Mouse (Mus musculus): ENCODE measurements around the gene Sp4. TPM values are rescaled to one million over a fixed set of nuclear protein-coding genes. Genes with fewer than 3 reads are reported as not detected.

Sp4 gene
- 1 to 10 TPM; 5.0 to 6.1 TPM for total RNA-seq (2021)
- long read RNA-seq, experiment 1, result 0 reads
- long read RNA-seq, experiment 2, result 0 reads

DNA sequence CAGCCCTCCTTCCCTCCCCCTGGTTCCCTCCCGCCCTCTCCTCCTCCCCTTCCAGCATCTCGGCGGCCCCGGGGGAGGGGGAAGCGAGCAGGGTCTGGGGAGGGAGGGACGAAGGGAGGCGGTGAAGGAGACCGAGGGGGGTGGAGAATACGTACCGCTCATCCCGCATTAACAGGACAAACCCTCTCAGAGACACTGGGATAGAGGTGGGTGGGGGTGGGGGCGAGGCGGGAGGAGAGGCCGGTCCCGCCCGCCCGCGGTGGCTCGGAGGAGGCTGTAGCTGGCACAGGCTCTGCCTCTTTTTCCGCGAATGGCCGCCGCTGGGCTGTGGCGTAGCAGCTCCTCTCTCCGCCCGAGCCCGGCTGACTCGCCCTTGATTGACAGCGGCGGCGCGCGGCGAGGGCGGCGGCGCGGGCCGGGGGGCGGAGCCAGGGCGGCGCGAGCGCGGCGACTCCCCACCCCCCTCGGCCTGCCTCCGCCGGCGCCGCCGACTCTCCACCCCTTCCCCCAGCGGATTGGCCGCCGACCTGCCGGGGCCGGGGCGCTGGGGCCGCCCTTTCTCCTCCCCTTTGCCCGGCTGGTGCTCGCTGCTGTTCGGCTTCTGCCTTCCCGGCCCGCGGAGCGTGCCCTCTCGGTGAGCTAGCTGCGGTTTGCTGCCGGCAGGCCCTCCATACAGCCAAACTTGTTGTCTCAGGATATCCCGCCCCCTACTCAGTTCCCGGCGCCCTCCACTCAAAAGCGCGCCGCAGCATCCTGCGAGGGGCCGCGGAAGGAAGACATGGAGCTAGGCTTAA lies at the start of gene Sp4:
Gene Sp4 (minus strand): TSS at position 369 of the 794 bp plus-strand sequence.
- DNase-seq (ENCODE audit: low spot score in 2 of 2), result peak; percentile 86

DNA sequence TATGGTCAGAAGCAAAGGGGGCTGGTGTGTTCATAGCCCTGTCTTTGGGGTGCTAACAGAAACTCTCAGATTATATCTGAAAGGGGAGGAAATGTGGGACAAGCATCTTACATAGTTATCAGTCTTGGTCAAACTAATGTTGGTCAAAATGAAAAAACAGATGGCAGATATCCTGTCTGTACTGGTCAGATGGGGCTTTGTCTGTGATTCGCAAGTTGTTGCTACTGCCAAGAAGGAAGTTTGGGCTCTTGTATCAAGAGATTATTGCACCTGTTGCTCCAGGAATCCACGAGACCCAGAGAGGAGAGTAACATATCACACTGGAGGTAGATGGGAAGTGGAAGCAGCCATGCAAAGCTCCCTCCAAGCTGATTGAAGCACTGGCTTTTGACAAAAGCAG lies 37.9 kb upstream of the Sp4 start:
- no peak for DNase-seq (ENCODE audit: low spot score in 2 of 2)

DNA sequence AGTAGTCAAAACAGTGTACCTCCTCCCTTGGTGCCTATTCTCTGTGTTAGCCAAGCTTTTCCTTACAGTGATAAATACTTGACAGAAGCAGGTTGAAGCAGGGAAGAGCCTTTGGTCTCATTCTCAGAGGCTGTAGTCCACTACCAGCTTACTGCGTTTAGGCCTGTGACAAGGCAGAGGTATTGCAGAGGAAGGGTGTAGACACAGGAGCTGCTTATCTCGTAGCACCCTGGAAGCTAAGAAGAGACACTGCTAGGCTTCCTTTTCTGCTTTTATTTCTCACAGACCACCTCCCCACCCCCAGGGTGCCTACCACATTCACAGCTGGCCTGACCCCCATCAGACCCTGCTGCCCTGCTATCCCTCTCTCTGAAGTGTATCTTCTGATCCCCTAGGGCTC lies 37.0 kb upstream of the Sp4 start:
- DNase-seq (ENCODE audit: low spot score in 2 of 2), result no peak

DNA sequence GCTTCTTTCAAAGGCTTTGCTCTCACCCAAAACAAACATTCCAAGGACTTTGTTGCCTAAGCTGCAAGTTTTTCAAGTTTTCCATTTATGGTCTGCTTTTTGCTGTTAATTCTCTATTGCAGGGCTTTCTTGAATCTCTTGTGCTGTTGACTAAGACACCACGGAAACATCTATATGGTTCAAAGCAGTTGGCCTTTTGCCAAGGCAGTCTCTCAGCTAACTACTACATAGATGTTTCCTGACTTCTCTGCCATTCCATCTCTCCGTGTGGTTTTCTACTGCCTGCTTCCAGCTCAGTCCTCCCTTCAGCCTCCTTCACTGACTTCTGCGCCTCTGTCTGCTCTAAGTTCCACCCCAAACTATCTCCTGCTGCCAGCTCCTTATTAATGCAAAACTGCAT lies 36.1 kb upstream of the Sp4 start:
- DNase-seq (ENCODE audit: low spot score in 2 of 2), result no peak

DNA sequence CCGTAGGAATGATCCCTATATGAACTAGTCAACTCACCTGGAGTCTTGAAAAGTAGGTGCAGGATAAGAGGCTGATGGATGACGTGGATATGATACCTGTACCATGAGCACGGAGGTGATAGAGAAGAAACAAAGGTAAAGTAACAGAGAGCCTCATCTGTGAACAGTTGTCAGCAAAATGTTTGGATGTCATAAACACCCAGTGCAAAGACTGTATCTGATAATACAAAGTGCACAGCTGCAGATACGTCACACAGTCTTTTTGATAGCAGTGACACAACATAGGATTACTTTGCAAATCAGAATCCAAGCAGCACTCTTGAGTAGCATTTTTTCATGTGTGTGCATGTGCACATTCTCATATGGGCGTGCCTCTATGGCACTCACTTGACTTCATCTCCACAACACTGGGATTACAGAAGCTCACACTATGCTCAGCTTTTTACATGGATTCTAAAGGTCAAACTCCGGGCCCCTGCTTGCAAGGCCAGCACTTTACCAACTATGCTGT lies 27.6 kb upstream of the Sp4 start:
- no peak for DNase-seq (ENCODE audit: low spot score in 2 of 2)

DNA sequence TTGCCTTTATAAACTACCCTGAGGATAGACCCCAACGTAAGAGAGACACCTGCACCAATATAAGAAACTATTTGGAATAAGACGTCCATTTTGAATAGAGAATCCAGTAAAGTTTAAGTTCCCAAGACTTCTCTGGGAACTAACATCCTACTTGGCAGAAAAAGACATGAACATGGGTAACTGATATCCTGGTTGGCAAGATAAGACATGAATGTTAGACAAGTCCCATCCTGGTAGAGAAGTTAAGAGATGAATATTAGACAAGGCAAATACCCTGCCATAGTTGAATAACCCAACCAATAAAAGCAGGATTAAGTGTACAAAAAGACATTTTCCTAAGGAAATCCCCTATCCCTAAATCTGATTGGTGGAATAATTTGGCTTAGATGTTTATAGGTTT lies 26.3 kb upstream of the Sp4 start:
- DNase-seq (ENCODE audit: low spot score in 2 of 2), result no peak

DNA sequence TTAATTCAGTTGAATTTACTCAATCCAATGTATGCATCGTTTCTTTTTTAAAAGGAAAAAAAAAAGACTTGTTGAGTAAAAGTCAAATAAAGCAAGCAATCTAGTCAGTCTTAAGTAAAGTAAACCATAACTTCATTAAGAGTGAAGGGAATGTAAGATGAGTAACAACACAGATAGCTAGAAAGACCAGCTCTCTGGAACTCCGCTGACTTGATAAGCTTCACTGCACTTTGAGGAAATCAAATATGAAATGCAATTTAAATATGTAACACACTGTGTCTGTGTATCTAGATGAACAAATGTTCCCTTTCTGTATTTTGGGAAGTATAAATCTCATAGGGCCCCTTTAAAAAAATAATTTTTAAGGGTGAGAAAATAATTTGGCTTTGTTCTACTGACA lies 24.9 kb upstream of the Sp4 start:
- no peak for DNase-seq (ENCODE audit: low spot score in 2 of 2)

DNA sequence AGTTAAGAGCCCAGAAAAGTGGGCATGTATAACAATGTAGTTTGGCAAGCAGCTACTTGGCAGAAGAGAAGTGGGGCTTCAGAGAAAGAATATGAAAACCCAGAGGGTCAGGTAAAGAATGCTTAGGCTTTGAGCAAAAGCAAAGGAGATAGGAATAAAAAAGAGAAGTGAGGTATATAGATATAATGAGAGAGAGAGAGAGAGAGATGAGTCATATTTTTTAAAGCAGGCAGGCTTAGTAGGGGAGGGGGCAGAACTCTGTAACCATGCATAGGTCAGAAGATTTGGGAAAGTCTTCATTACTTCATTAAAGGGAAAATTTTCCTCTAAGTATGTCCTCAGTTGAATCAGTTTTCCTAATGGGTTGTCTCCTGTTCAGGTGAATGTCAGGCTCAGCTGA lies 18.8 kb upstream of the Sp4 start:
- no peak for DNase-seq (ENCODE audit: low spot score in 2 of 2)

DNA sequence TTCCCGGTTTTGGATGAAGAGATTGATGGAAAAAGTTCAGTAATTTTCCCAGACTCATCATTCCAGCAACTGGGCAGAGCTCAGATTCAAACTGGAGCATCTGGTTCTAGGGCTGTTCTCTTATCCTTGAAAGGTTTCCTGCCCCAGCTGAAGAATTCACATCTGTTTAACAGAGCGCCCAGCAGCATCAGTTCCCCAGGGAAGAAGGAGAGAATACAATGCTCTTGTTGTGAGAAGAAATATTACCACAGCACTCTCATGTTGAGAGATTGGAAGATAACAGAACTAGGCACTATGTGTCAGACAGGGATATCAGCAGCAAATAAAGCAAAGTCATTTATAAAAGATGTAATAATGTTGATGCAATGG lies 13.2 kb upstream of the Sp4 start:
- DNase-seq (ENCODE audit: low spot score in 2 of 2), result no peak

DNA sequence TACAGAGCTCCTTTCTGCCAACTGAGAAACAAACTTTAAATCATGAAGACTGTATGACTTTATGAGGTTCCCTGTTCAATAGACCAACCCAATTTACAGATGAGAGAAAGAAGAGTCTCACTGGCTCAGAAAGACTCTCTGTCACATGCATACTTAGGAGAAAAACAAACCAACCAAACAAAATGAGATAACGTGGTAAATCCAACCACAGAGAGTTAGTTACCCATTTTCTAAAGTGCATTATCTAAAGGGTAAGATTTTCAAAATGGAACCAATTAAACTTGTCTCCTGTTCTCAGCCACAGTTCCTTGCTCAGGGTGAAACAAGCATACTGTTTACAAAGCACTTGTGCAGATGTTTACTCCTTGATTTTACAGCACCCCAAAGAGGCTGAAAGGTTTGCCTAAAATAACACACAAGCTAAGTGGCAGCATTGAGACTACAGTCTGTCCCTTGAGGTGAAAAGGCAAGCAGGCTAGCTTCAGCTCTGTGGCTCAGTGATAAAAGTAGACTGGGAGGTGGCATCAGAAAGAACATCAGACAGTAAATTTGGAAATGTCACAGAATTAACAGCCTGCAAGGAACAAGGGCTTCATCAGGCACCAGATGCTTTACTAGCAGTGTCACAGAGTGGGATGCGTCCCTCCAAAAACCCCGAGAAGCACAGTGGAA lies 12.7 kb upstream of the Sp4 start:
- no peak for DNase-seq (ENCODE audit: low spot score in 2 of 2)

DNA sequence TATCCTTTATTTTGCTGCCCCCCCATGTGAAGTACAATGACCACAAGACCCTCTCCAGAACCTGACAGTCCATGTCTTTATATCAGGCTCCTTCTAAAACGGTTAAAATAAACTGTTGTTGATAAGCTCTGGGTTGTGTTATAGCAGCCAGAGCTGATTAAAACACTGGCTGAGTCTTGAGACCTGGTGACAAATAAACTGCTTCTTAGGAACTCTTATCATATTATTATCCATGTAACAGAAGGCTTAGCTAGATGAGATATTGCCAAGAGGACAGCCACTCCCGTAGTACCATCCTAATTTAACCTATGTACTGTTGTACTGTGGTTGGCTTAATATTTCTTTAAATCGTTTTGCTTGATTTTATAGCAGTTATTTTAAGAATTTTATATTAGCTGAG lies 2.3 kb upstream of the Sp4 start:
- DNase-seq (ENCODE audit: low spot score in 2 of 2), result no peak

DNA sequence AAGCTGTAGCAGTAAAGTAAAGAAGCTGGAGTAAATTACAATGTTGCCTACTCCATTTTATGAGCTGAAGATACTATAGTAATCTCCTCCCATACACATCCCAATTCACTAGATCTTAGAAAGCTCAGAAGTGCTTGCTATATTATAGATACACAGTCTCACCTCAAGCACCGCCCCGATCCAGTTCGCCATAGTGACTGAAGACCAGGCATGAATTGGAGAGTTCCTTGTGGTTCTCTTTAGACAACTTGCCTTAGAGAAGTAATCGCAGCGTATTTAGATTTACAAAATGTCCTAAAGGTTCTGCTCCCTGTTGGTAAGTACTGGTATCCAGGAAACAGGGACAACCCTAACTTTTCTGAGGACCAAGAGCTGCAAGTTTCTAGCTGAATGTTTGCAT lies 1.8 kb upstream of the Sp4 start:
- DNase-seq (ENCODE audit: low spot score in 2 of 2), result no peak

DNA sequence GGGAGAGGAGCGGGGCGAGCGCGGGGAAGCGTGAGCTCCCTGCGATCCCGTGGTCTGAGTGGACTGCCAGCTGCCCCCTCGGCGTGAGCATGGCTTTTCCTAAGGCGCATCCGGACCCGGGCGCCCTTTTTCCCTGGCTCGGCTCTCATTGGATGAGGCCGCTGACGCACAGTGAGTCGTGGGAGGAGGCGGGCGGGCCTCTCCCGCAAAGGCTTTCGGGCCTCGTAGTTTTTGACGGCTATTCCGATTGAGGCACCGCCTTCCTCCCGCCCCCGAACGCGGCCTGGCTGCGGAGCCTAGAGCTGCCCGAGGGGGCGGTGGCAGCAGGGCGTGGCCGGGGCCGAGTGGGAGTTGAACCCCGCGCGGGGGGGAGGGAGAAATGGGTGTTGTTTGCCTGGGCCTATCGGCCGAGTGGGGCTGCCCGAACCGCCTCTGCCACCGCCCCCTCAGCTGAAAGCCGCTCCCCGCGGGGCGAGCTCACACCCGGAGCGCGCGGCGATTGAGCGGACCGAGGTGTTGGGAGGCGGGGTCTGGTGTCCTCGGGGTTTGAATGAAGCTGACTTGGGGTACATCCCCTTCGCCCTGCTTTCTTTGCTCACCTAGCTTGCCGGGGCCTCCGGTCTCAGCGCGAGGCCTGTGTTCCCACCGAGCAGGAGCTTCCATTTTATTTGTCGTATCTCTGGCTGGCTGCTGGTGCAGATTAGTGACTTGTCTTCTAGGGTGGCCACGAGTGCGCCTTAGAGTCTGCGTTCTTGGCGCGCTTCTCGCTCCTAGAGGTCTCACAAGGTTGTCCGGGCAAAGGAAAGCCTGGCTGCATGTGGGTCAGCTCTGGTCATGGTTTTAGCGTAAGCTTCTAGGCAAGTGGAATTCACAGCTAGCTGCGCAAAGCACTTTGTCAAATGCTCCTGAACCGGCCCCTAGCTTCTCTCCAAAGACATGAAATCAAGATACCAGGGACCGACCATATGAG lies 911 bp upstream of the Sp4 start:
- DNase-seq (ENCODE audit: low spot score in 2 of 2), result peak; percentile 100

DNA sequence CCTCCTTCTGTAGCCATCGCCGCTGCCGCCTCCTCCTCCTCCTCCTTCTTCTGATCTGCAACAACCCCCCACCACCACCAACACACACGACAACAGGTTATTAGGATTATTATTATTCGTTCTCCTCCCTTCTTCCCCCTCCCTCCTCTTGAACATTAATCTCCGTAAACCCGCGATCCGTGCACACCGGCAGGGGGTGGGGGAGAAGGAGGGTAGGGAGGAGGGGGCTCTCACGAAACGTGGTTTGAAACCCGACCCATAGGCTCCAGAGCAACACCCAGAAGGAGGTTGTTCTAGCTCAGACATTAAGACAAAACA lies 527 bp downstream of the Sp4 start:
- DNase-seq (ENCODE audit: low spot score in 2 of 2), result no peak

DNA sequence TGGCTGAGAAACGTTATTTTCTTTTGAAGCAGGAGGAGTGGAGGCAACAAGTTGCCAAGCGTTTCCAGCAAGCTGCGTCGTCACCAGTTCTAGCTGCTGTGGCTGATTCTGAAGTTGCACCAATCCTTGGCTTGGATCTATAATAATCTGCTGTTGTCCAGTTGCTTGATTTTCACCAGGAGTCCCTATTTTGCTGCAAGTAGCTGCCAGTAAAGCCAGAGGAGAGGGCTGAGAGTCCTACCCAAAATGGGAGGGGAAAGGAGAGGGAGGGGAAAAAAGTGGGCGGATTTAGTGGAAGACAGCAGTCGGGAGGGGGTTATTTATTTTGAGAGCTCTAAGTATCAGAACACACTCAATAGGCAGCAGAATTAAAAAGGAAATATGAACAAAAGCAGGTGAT lies 1.3 kb downstream of the Sp4 start:
- peak; percentile 21 to 25 for DNase-seq (ENCODE audit: low spot score in 2 of 2)

DNA sequence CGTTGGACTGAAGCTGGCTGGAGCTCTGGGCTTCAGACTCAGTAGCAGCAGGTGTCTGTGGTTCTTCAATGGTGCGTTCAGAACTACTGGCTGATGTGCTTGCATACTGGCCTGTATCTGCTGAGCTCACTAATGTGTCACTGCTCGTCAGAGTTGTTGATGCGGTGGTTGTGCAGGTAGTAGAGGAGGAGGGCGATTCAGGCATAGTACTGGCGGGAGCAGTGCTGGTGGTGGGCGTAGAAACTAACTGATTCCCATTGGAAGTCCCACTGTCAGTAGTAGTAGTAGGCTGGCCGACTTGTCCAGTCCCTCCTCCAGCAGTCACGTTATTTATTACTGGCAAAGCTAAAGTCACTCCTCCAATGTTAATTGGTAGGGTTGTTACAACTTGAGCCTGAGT lies 2.1 kb downstream of the Sp4 start:
- DNase-seq (ENCODE audit: low spot score in 2 of 2), result no peak

DNA sequence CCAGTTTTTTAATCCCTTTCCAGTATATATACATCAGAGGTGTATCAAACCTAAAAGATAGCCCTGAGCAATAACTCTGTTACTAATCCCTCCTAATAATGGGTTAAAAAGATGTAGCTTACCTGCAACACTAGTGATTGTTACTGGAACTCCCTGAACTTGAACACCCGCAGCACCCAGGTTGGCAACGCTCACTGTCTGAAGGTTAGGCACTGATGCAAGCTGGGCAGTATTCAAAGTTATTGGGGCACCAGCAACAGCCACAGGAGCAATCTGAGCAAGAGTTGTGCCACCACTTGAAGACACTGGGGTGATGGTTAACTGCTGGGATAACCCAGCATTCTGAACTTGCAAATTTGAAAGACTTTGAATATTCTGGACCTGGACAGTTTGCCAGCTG lies 2.7 kb downstream of the Sp4 start:
- DNase-seq (ENCODE audit: low spot score in 2 of 2), result no peak

DNA sequence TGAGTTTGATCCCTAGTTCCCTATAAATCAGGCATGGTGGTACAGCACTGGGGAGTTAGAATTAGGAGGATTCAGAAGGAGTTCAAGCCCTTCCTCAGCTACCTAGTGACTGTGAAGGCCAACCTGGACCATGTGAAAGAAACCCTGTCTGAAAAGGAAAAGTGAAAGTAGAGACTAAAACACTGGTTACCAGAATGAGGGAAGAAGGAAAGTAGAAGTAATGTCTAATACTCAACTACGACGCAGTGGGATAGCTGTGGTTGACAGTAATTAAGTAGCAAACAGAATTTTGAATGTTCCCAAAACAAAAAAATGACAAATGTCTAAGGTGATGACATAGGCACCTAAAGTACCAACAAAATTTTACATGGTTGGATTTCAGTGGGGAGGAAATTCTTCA lies 5.0 kb downstream of the Sp4 start:
- no peak for DNase-seq (ENCODE audit: low spot score in 2 of 2)

DNA sequence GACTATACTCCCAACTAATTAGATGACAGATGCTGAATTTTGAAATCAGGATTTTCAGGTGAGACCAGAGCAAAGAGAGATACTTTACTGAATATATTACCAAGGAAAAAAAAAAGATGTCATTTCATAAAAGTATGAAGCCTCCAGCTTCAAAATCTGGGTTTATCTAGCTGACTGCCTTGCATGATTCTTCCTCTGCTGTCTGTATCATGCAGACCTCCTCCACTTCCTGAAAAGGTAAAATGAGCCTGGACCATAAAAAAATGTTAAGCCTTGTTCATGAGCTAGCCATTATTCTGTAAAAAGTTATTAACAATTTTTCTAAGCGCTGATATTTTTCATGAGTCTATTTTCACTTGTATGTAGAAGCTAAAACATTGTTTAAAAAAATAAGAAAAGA lies 5.4 kb downstream of the Sp4 start:
- no peak for DNase-seq (ENCODE audit: low spot score in 2 of 2)

DNA sequence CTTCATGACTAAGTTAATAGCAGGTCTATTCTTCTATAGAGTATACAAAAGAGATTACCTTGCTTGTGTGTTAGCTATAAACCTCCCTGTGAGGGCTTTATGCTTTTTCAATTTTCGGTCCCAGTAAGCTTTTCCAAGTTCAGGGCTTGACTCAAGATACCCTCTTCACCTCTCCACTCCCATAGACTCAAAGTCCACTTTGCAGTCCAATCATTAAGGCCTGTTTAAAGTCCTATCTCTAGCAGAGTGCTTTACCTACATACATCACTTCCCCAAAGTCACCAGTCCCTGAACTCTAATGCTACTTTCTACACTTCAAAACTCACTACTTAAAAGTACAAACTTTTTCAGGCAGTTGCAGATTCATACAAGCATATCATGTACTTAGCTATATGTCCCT lies 12.3 kb downstream of the Sp4 start:
- no peak for DNase-seq (ENCODE audit: low spot score in 2 of 2)

DNA sequence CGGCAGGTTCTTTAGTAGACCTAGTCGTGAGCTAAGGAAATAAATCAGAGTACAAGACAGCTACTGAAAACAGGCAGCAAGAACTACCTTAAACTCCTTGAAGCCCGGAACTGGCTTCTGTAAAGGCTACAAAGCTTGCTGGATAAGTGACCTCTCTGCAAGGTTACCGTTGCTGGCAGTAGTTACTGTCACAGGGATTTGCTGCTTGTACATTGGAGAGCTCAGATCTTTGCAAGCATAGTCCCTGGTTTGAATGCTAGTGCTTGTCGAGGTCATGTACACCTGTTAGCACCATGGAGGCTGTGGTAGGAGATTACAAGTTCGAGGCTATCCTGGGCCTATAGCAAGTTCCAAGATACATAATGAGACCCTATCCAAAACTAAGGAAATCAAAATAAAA lies 16.1 kb downstream of the Sp4 start:
- DNase-seq (ENCODE audit: low spot score in 2 of 2), result no peak

DNA sequence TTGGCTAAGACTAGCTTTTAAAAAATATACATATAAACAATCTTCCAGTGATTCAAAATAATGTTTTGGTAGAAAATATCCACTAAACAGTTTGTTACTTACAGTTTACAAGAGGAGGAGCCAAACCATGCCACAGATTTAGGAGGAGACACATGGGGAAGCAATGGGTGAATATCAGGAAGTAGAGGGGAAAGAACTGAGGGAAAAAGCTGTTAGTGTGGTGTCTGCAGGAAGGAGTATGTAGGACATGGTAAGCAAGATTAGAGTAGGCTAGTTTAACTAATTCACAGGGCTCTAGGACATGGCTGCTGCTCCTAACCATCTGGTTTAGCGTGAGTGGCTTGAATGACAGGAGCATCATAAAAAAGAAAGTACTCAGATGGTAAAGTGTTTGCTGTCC lies 19.3 kb downstream of the Sp4 start:
- DNase-seq (ENCODE audit: low spot score in 2 of 2), result no peak

Measured in adrenal gland, adult 18-20 months (tissue).